Mouse (Mus musculus) embryonic facial prominence, embryonic 15.5 days (tissue): ENCODE data around the gene Nhsl2. TPM values are rescaled to one million over a fixed set of nuclear protein-coding genes. Genes with fewer than 3 reads are reported as not detected.

ENCODE experiments used
- ATAC-seq: fragments of 200-750 bp; cut with Nextera tagmentation; 2 replicates; pipeline ENCODE4 v1.8.0; 2017; ENCODE audit warnings: low read depth, moderate TSS enrichment; ENCODE audit not compliant: insufficient number of reproducible peaks, low FRiP score, low TSS enrichment
- H3K27ac ChIP-seq: fragments of 300-500 bp; sonication (generic); replicated peaks from 2 replicates; pipeline ENCODE4 v1.5.1; 2015; ENCODE audit warnings: mild to moderate bottlenecking, inconsistent platforms
- H3K27me3 ChIP-seq: fragments of 300-500 bp; sonication (generic); 2 replicates; pipeline ENCODE4 v1.6.1; 2015; ENCODE audit warnings: inconsistent platforms
- H3K36me3 ChIP-seq: fragments of 300-500 bp; sonication (generic); 2 replicates; pipeline ENCODE4 v1.6.1; 2015; ENCODE audit warnings: mild to moderate bottlenecking, inconsistent platforms
- H3K4me1 ChIP-seq: fragments of 300-500 bp; sonication (generic); 2 replicates; pipeline ENCODE4 v1.6.1; 2015; ENCODE audit warnings: inconsistent platforms
- H3K4me2 ChIP-seq: fragments of 300-500 bp; sonication (generic); replicated peaks from 2 replicates; pipeline ENCODE4 v1.6.1; 2015; ENCODE audit warnings: mild to moderate bottlenecking, inconsistent platforms
- H3K4me3 ChIP-seq: fragments of 300-500 bp; sonication (generic); replicated peaks from 2 replicates; pipeline ENCODE4 v1.5.1; 2015; ENCODE audit warnings: mild to moderate bottlenecking, inconsistent platforms
- H3K9ac ChIP-seq: fragments of 300-500 bp; sonication (generic); 2 replicates; pipeline ENCODE4 v1.6.1; 2015; ENCODE audit warnings: inconsistent platforms
- H3K9me3 ChIP-seq: fragments of 300-500 bp; sonication (generic); replicated peaks from 2 replicates; pipeline ENCODE4 v1.6.1; 2016; ENCODE audit warnings: inconsistent platforms
- WGBS: fragments of 180-500 bp; shearing (Covaris S2); methylation state at CpG from one replicate; pipeline ENCODE4 v1.1.7; 2015; 5-methylcytosine and 5-hydroxymethylcytosine counted together
- polyA plus RNA-seq: library from polyadenylated mRNA; unstranded; fragments of >200 nt; fragmentation: Nextera tagmentation; extraction: Ambion mirVana; gene quantifications from 2 replicates; pipeline ENCODE4 v1.2.1, GENCODE M21; 2015

The Nhsl2 gene
- polyA plus RNA-seq, 1 experiment from 2014 or later: 7.0 TPM

GRCm38 (mm10) chrX:101874147-101874546 lies 25.0 kb downstream of the Nhsl2 start:
- no peak overlapping the region for H3K9ac ChIP-seq
- ATAC-seq: no peak
- no peak overlapping the region for H3K4me3 ChIP-seq
- no peaks in the 10 kb centered on the region for H3K9me3 ChIP-seq
- H3K36me3 ChIP-seq: no peaks in the 10 kb centered on the region
- no peaks in the 10 kb centered on the region for H3K4me1 ChIP-seq
- no peak overlapping the region for H3K4me2 ChIP-seq
- H3K27ac ChIP-seq: no peak overlapping the region; the same call in 1 of the 2 replicates
- peaks cover 16% of the 10 kb centered on the region; the same call in 1 of the 2 replicates for H3K27me3 ChIP-seq
- 52% methylated on average over 3 of the region's 3 CpGs for WGBS

- Histone ChIP-seq H3K4me3 (no peak overlapping the region), H3K9ac (no peak overlapping the region), H3K9me3 (no peaks in the 10 kb centered on the region), H3K27ac (no peak overlapping the region), H3K4me1 (no peaks in the 10 kb centered on the region), H3K27me3 (peaks cover 18% of the 10 kb centered on the region), H3K36me3 (no peaks in the 10 kb centered on the region), H3K4me2 (no peak overlapping the region)
- whole genome bisulfite sequencing: 36% methylated on average over 2 of the region's 2 CpGs
- ATAC-seq: no peak
Measured at GRCm38 (mm10) chrX:101874901-101875300, 25.7 kb downstream of the Nhsl2 start.

- no peak overlapping the region for H3K27ac ChIP-seq
- H3K9ac ChIP-seq: no peak overlapping the region
- peaks cover 18% of the 10 kb centered on the region for H3K27me3 ChIP-seq
- no peak overlapping the region for H3K4me2 ChIP-seq
- H3K36me3 ChIP-seq: no peaks in the 10 kb centered on the region
- no peak for ATAC-seq
- H3K4me3 ChIP-seq: no peak overlapping the region
- 46% methylated on average over 2 of the region's 2 CpGs for WGBS
- no peaks in the 10 kb centered on the region for H3K4me1 ChIP-seq
- H3K9me3 ChIP-seq: no peaks in the 10 kb centered on the region
Measured at GRCm38 (mm10) chrX:101876136-101876535, 27.0 kb downstream of the Nhsl2 start.

- H3K9me3 ChIP-seq: no peaks in the 10 kb centered on the region
- ATAC-seq: no peak
- no peaks in the 10 kb centered on the region for H3K4me1 ChIP-seq
- no peak overlapping the region for H3K4me3 ChIP-seq
- no peaks in the 10 kb centered on the region for H3K36me3 ChIP-seq
- no peak overlapping the region for H3K9ac ChIP-seq
- WGBS: 85% methylated on average over 4 of the region's 4 CpGs
- no peak overlapping the region for H3K27ac ChIP-seq
- no peak overlapping the region for H3K4me2 ChIP-seq
- H3K27me3 ChIP-seq: peaks cover 18% of the 10 kb centered on the region
Measured at GRCm38 (mm10) chrX:101877840-101878239, 28.7 kb downstream of the Nhsl2 start.

GRCm38 (mm10) chrX:101878546-101878945 lies 29.4 kb downstream of the Nhsl2 start:
- 62% methylated on average over 4 of the region's 4 CpGs for WGBS
- H3K27ac ChIP-seq: no peak overlapping the region
- H3K4me3 ChIP-seq: no peak overlapping the region
- H3K4me1 ChIP-seq: no peaks in the 10 kb centered on the region
- H3K9me3 ChIP-seq: no peaks in the 10 kb centered on the region
- no peaks in the 10 kb centered on the region for H3K36me3 ChIP-seq
- peaks cover 18% of the 10 kb centered on the region for H3K27me3 ChIP-seq
- H3K9ac ChIP-seq: no peak overlapping the region
- no peak for ATAC-seq
- no peak overlapping the region for H3K4me2 ChIP-seq

- Histone ChIP-seq H3K27me3 (peaks cover 16% of the 10 kb centered on the region), H3K9me3 (no peaks in the 10 kb centered on the region), H3K36me3 (no peaks in the 10 kb centered on the region), H3K27ac (no peak overlapping the region), H3K4me3 (no peak overlapping the region), H3K4me1 (no peaks in the 10 kb centered on the region), H3K4me2 (no peak overlapping the region), H3K9ac (no peak overlapping the region)
- WGBS: 48% methylated on average over 3 of the region's 3 CpGs
- ATAC-seq: no peak
Measured at GRCm38 (mm10) chrX:101882141-101882751, 33.1 kb downstream of the Nhsl2 start.

GRCm38 (mm10) chrX:101889384-101889783 lies 40.2 kb downstream of the Nhsl2 start:
- H3K27ac ChIP-seq: no peak overlapping the region
- H3K9ac ChIP-seq: no peak overlapping the region
- no peak for ATAC-seq
- H3K4me1 ChIP-seq: no peaks in the 10 kb centered on the region
- H3K27me3 ChIP-seq: peaks cover 16% of the 10 kb centered on the region
- H3K4me3 ChIP-seq: no peak overlapping the region
- no peaks in the 10 kb centered on the region for H3K36me3 ChIP-seq
- WGBS: 50% methylated on average over 4 of the region's 4 CpGs
- no peak overlapping the region for H3K4me2 ChIP-seq
- H3K9me3 ChIP-seq: no peaks in the 10 kb centered on the region

- Histone ChIP-seq H3K36me3 (no peaks in the 10 kb centered on the region), H3K4me1 (no peaks in the 10 kb centered on the region), H3K4me2 (no peak overlapping the region), H3K9ac (no peak overlapping the region), H3K27me3 (peaks cover 16% of the 10 kb centered on the region), H3K9me3 (no peaks in the 10 kb centered on the region), H3K27ac (no peak overlapping the region), H3K4me3 (no peak overlapping the region)
- no peak for ATAC-seq
- WGBS: 81% methylated on average over 4 of the region's 4 CpGs
Measured at GRCm38 (mm10) chrX:101889813-101890469, 40.8 kb downstream of the Nhsl2 start.

- Histone ChIP-seq H3K4me1 (no peaks in the 10 kb centered on the region), H3K4me2 (no peak overlapping the region), H3K27ac (no peak overlapping the region), H3K27me3 (peaks cover 25% of the 10 kb centered on the region), H3K36me3 (no peaks in the 10 kb centered on the region), H3K9me3 (no peaks in the 10 kb centered on the region), H3K4me3 (no peak overlapping the region), H3K9ac (no peak overlapping the region)
- no peak for ATAC-seq
- 83% methylated on average over 7 of the region's 7 CpGs for WGBS
Measured at GRCm38 (mm10) chrX:101893796-101894195, 44.6 kb downstream of the Nhsl2 start.

- H3K4me2 ChIP-seq: no peak overlapping the region
- ATAC-seq: no peak
Measured at GRCm38 (mm10) chrX:101898341-101898740, 49.2 kb downstream of the Nhsl2 start.

GRCm38 (mm10) chrX:101901806-101902490 lies 52.8 kb downstream of the Nhsl2 start:
- Histone ChIP-seq H3K4me2 (no peak overlapping the region), H3K27me3 (peaks cover 24% of the 10 kb centered on the region), H3K4me1 (no peaks in the 10 kb centered on the region), H3K9ac (no peak overlapping the region), H3K27ac (no peak overlapping the region), H3K9me3 (no peaks in the 10 kb centered on the region), H3K4me3 (no peak overlapping the region), H3K36me3 (no peaks in the 10 kb centered on the region)
- WGBS: 57% methylated on average over 7 of the region's 7 CpGs
- no peak for ATAC-seq

More at GRCm38 (mm10) chrX:101898341-101898740, 49.2 kb downstream of the Nhsl2 start:
- no peak overlapping the region for H3K9ac ChIP-seq
- H3K27me3 ChIP-seq: peaks cover 30% of the 10 kb centered on the region
- no peaks in the 10 kb centered on the region for H3K9me3 ChIP-seq
- no peaks in the 10 kb centered on the region for H3K4me1 ChIP-seq
- WGBS: 49% methylated on average over 4 of the region's 4 CpGs
- H3K36me3 ChIP-seq: no peaks in the 10 kb centered on the region
- no peak overlapping the region for H3K4me3 ChIP-seq
- no peak overlapping the region for H3K27ac ChIP-seq
